Mouse (Mus musculus) liver, embryonic 13.5 days (tissue): ENCODE results near the gene Olig1. TPM values are rescaled to one million over a fixed set of nuclear protein-coding genes. Genes with fewer than 3 reads are reported as not detected.
A peak's percentile ranks its signal among the peaks of the same experiment; 100 is the strongest.

ENCODE experiments used
- ATAC-seq: fragments of 200-750 bp; cut with Nextera tagmentation; 2 replicates; pipeline ENCODE4 v1.8.0; 2017; ENCODE audit warnings: low read depth, mild to moderate bottlenecking, moderate number of reproducible peaks, moderate library complexity
- DNase-seq: peaks from one replicate; pipeline ENCODE4 v3.0.0; 2022
- H3K27ac ChIP-seq: fragments of 300-500 bp; sonication (generic); 2 replicates; pipeline ENCODE4 v1.5.1; 2015; ENCODE audit warnings: moderate library complexity, mild to moderate bottlenecking, inconsistent platforms
- H3K27me3 ChIP-seq: fragments of 300-500 bp; sonication (generic); 2 replicates; pipeline ENCODE4 v1.6.1; 2015; ENCODE audit warnings: mild to moderate bottlenecking, inconsistent platforms
- H3K36me3 ChIP-seq: fragments of 300-500 bp; sonication (generic); 2 replicates; pipeline ENCODE4 v1.6.1; 2015; ENCODE audit warnings: mild to moderate bottlenecking, inconsistent platforms
- H3K4me1 ChIP-seq: fragments of 300-500 bp; sonication (generic); replicated peaks from 2 replicates; pipeline ENCODE4 v1.6.1; 2015; ENCODE audit warnings: inconsistent platforms
- H3K4me2 ChIP-seq: fragments of 300-500 bp; sonication (generic); 2 replicates; pipeline ENCODE4 v1.6.1; 2015; ENCODE audit warnings: inconsistent platforms, mild to moderate bottlenecking, moderate library complexity
- H3K4me3 ChIP-seq: fragments of 300-500 bp; sonication (generic); replicated peaks from 2 replicates; pipeline ENCODE4 v1.5.1; 2015; ENCODE audit warnings: mild to moderate bottlenecking, inconsistent platforms
- H3K9ac ChIP-seq: fragments of 300-500 bp; sonication (generic); 2 replicates; pipeline ENCODE4 v1.6.1; 2015; ENCODE audit warnings: mild to moderate bottlenecking, inconsistent platforms
- H3K9me3 ChIP-seq: fragments of 300-500 bp; sonication (generic); replicated peaks from 2 replicates; pipeline ENCODE4 v1.6.1; 2016; ENCODE audit warnings: inconsistent platforms
- WGBS: fragments of 180-500 bp; shearing (Covaris S2); methylation state at CpG from one replicate; pipeline ENCODE4 v1.1.7; 2015; ENCODE audit not compliant: insufficient replicate concordance; 5-methylcytosine and 5-hydroxymethylcytosine counted together
- polyA plus RNA-seq: library from polyadenylated mRNA; unstranded; fragments of >200 nt; fragmentation: Nextera tagmentation; extraction: Ambion mirVana; gene quantifications from 2 replicates; pipeline ENCODE4 v1.2.1, GENCODE M21; 2015

The Olig1 gene
- polyA plus RNA-seq, 1 experiment from 2014 or later, result 0.13 TPM

- H3K4me3 ChIP-seq, result no peak overlapping the region
- no peak for ATAC-seq
- no peaks in the 10 kb centered on the region for H3K9me3 ChIP-seq
- H3K36me3 ChIP-seq, result no peaks in the 10 kb centered on the region
- WGBS, result 64% methylated on average over 3 of the region's 3 CpGs
- H3K9ac ChIP-seq, result no peak overlapping the region
- no peaks in the 10 kb centered on the region for H3K4me1 ChIP-seq
- H3K27me3 ChIP-seq, result peaks cover 88% of the 10 kb centered on the region
- no peak overlapping the region for H3K27ac ChIP-seq
- no peak overlapping the region for H3K4me2 ChIP-seq
- DNase-seq, result no peak
Observed at GRCm38 (mm10) chr16:91260861-91261260, 8.7 kb upstream of the Olig1 start.

DNA sequence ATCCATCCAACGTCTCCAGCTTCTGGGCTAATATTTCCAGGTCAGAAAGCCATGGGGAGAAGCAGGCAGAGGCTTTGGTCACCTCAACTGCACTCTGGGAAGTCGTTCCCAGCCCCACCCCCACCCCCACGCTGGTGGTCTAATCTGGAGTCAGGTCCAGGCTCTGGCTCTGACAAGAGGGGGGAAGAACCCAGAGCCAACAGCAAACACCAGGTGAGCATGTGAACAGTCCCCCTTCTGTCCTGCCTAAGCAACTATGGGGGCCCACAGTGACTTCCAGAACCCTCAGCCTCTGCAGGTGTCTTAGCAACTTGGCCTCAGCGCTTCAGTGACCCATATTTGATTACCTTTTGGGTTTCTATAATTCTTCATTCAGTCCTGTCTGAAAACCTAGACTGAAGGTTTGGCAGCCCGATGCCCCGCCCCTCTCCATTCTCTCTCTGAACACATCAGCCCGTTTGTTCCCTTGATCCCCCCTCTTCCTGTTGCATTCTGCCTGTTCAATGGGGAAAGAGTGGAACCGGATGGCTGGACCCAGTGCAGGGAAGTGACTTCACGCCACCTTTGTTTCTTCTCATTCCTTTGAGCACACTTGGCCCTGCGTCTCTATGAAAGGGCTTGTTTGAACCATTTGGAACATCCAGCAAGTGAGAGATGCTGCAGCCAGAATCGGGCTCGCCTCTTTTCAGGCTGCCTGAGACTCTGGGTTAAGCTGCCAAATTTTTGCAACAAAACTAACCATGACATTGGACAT is 6.9 kb upstream of the Olig1 start:
- ATAC-seq, result no peak
- Histone ChIP-seq H3K4me1 (no peaks in the 10 kb centered on the region), H3K36me3 (no peaks in the 10 kb centered on the region), H3K9me3 (no peaks in the 10 kb centered on the region), H3K27ac (no peak overlapping the region), H3K4me3 (no peak overlapping the region), H3K4me2 (no peak overlapping the region), H3K27me3 (peaks cover 88% of the 10 kb centered on the region), H3K9ac (no peak overlapping the region)
- 28% methylated on average over 12 of the region's 12 CpGs for WGBS
- no peak for DNase-seq

DNA sequence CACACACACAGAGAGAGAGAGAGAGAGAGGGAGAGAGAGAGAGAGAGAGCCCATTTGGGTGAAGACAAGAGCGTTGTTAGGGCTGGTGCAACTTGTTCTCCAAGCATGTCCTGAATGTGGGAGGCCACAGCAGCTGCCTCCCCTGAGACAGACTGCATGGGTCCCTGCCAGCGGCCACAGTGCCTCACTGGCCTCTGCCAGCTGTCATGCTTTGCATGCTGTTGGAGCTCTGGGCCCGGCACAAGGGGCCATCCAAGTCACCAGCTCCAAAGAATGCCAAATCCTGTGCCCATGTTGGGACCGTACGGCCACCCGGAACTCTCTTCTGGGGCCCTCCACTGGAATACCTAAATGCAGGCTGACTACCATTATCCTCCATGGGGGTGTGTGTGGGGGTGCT is 3.6 kb upstream of the Olig1 start:
- Histone ChIP-seq H3K4me2 (no peak overlapping the region), H3K4me1 (peaks cover 14% of the 10 kb centered on the region), H3K9ac (no peak overlapping the region), H3K27me3 (peaks cover 90% of the 10 kb centered on the region), H3K4me3 (no peak overlapping the region), H3K9me3 (no peaks in the 10 kb centered on the region), H3K27ac (no peak overlapping the region), H3K36me3 (no peaks in the 10 kb centered on the region)
- 64% methylated on average over 6 of the region's 6 CpGs for WGBS
- DNase-seq (no peak), ATAC-seq (no peak)

- Histone ChIP-seq H3K27me3 (peaks cover 91% of the 10 kb centered on the region), H3K9ac (no peak overlapping the region), H3K4me2 (peak overlapping the region; percentile 52), H3K9me3 (no peaks in the 10 kb centered on the region), H3K36me3 (no peaks in the 10 kb centered on the region), H3K4me1 (peaks cover 14% of the 10 kb centered on the region), H3K4me3 (no peak overlapping the region), H3K27ac (no peak overlapping the region)
- 14% methylated on average over 13 of the region's 13 CpGs for WGBS
- DNase-seq, result no peak
- no peak for ATAC-seq
Observed at GRCm38 (mm10) chr16:91268724-91269452, 684 bp upstream of the Olig1 start.

DNA sequence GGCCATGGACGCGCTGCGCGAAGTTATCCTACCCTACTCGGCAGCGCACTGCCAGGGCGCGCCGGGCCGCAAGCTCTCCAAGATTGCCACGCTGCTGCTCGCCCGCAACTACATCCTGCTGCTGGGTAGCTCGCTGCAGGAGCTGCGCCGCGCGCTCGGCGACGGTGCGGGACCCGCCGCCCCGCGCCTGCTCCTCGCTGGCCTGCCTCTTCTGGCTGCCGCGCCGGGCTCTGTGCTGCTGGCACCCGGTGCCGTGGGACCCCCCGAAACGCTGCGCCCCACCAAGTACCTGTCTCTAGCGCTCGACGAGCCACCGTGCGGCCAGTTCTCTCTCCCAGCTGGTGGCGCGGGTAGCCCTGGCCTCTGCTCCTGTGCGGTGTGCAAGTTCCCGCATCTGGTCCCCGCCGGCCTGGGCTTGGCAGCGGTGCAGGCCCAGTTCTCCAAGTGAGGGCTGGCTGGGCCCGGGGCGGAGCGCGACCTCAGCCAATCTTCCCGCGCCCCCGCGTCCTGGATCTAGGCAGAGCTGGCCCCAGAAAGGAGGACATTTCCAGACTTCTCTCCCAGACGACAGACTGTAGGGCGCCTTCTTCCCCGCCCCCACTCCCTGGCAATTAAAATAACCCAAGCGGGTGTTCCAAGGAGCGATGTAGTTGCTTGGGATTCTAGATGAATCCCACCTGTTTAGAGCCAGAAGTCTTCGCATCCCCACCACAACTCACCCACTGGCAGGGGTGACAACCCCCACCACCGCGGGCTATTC is 820 bp downstream of the Olig1 start:
- H3K9ac ChIP-seq, result no peak overlapping the region
- no peak for ATAC-seq

DNA sequence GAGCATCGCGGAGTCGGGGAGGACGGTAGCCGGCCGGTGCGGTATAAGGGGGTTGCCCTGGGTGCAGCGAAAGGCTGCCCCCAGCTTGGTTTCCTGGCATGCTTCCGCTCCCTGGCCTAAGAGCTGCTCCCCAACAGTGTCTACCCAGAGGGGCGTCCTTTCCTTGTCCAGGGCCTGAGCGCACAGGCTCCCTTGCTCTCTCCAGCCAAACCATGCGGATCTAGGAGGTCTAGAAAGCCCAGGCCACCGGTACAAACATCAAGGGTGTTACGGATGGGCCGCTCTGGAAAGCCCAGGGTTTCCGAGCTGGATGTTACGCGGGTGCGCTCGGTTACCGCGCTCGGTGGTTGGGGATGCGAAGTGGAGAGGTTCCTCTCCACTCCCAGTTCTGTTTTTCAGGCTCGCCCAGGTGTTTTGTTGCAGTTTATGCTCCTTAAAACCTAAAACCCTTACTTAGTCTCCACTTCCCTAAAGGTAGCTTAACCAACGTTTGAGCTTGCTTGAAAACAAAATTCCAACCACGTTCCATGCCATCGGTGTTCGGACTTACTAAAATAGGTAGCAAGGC is 1.5 kb downstream of the Olig1 start:
- DNase-seq, result no peak
- H3K9ac ChIP-seq, result no peak overlapping the region
- peaks cover 14% of the 10 kb centered on the region for H3K4me1 ChIP-seq
- H3K4me2 ChIP-seq, result no peak overlapping the region
- H3K27ac ChIP-seq, result no peak overlapping the region
- no peaks in the 10 kb centered on the region for H3K9me3 ChIP-seq
- H3K27me3 ChIP-seq, result peaks cover 97% of the 10 kb centered on the region
- 3% methylated on average over 29 of the region's 29 CpGs for WGBS
- no peak for ATAC-seq
- H3K4me3 ChIP-seq, result 0 out of 2 replicates have a peak overlapping the region, but pooled peaks have one; percentile 34
- H3K36me3 ChIP-seq, result no peaks in the 10 kb centered on the region

More for the DNA sequence above, 820 bp downstream of the Olig1 start:
- WGBS, result 1% methylated on average over 63 of the region's 63 CpGs
- H3K9me3 ChIP-seq, result no peaks in the 10 kb centered on the region
- peak overlapping the region; percentile 34 for H3K4me3 ChIP-seq
- peaks cover 14% of the 10 kb centered on the region for H3K4me1 ChIP-seq
- peak overlapping the region; percentile 52 for H3K4me2 ChIP-seq
- no peaks in the 10 kb centered on the region for H3K36me3 ChIP-seq
- H3K27me3 ChIP-seq, result peaks cover 99% of the 10 kb centered on the region
- DNase-seq, result no peak
- no peak overlapping the region for H3K27ac ChIP-seq

- Histone ChIP-seq H3K4me3 (no peak overlapping the region), H3K36me3 (no peaks in the 10 kb centered on the region), H3K4me2 (no peak overlapping the region), H3K27ac (no peak overlapping the region), H3K9ac (no peak overlapping the region), H3K27me3 (peaks cover 97% of the 10 kb centered on the region), H3K4me1 (peaks cover 14% of the 10 kb centered on the region), H3K9me3 (no peaks in the 10 kb centered on the region)
- DNase-seq (no peak), ATAC-seq (no peak)
- 3% methylated on average over 20 of the region's 20 CpGs for WGBS
Observed at GRCm38 (mm10) chr16:91271634-91272033, 2.1 kb downstream of the Olig1 start.

- Histone ChIP-seq H3K4me1 (no peaks in the 10 kb centered on the region), H3K27ac (no peak overlapping the region), H3K9me3 (no peaks in the 10 kb centered on the region), H3K4me2 (no peak overlapping the region), H3K4me3 (no peak overlapping the region), H3K36me3 (no peaks in the 10 kb centered on the region), H3K27me3 (peaks cover 47% of the 10 kb centered on the region), H3K9ac (no peak overlapping the region)
- no peak for DNase-seq
- ATAC-seq, result no peak
- WGBS, result 53% methylated on average over 4 of the region's 4 CpGs
Observed at GRCm38 (mm10) chr16:91280516-91280915, 10.9 kb downstream of the Olig1 start.

DNA sequence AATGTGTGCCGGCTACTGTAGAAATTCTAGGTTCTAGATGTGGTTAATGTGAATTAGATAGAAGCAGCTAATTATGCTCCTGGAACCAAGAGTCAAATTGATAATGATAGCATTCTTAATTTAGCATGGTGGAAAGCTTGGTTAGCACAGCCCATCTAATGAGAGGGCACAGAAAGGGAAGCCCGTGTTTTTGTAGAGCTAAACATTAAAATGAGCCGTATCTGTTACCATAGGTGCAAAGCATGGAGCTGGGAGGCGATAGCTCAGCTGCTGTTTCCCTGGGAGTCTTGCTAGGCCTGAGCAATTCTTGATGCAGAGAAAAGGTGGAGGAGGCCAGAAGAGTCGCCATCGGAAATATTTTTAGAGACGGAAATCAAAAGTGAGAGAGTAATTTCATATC is 22.5 kb downstream of the Olig1 start:
- no peak overlapping the region for H3K4me3 ChIP-seq
- no peak overlapping the region for H3K9ac ChIP-seq
- no peak overlapping the region for H3K27ac ChIP-seq
- H3K4me2 ChIP-seq, result no peak overlapping the region
- H3K27me3 ChIP-seq, result 0 out of 2 replicates have a peak, but pooled peaks cover 4% of the 10 kb centered on the region
- DNase-seq (no peak), ATAC-seq (no peak)
- no peaks in the 10 kb centered on the region for H3K36me3 ChIP-seq
- H3K9me3 ChIP-seq, result no peaks in the 10 kb centered on the region
- 71% methylated on average over 7 of the region's 7 CpGs for WGBS
- H3K4me1 ChIP-seq, result no peaks in the 10 kb centered on the region

GRCm38 (mm10) chr16:91292719-91293333 is 23.3 kb downstream of the Olig1 start:
- DNase-seq, result no peak
- Histone ChIP-seq H3K27me3 (0 out of 2 replicates have a peak, but pooled peaks cover 4% of the 10 kb centered on the region), H3K4me3 (no peak overlapping the region), H3K9ac (no peak overlapping the region), H3K4me2 (no peak overlapping the region), H3K27ac (no peak overlapping the region), H3K36me3 (no peaks in the 10 kb centered on the region), H3K4me1 (no peaks in the 10 kb centered on the region), H3K9me3 (no peaks in the 10 kb centered on the region)
- ATAC-seq, result no peak
- WGBS, result 74% methylated on average over 11 of the region's 11 CpGs

- no peak overlapping the region for H3K27ac ChIP-seq
- no peaks in the 10 kb centered on the region for H3K36me3 ChIP-seq
- H3K4me3 ChIP-seq, result no peak overlapping the region
- H3K9ac ChIP-seq, result no peak overlapping the region
- DNase-seq (no peak), ATAC-seq (no peak)
- WGBS, result 23% methylated on average over 4 of the region's 4 CpGs
- no peak overlapping the region for H3K4me2 ChIP-seq
- H3K9me3 ChIP-seq, result no peaks in the 10 kb centered on the region
- H3K4me1 ChIP-seq, result no peaks in the 10 kb centered on the region
- peaks cover 20% of the 10 kb centered on the region for H3K27me3 ChIP-seq
Observed at GRCm38 (mm10) chr16:91297726-91298125, 28.2 kb downstream of the Olig1 start.
